Mouse (Mus musculus): ENCODE measurements at regions not wholly inside any gene's neighbourhood (a gene's known extent, or its start where the extent isn't known, plus 50 kb on each side); places are given as distances from the start of the nearest gene placed in this dataset.

GRCm38 (mm10) chr8:125367374-125367773, 202.2 kb downstream of the Sipa1l2 start:
- no peak overlapping the region for H3K4me3 ChIP-seq (ENCODE audit: low read length)
- no peak overlapping the region for H3K4me2 ChIP-seq (replicated peaks; ENCODE audit: low read depth, low read length)
- H3K9me3 ChIP-seq (ENCODE audit: control insufficient read depth, low read length): no peaks in the 10 kb centered on the region
- H3K27me3 ChIP-seq (ENCODE audit: control insufficient read depth, insufficient read depth, low read length): no peaks in the 10 kb centered on the region
- ATAC-seq (ENCODE audit: low FRiP score, low TSS enrichment): no peak
- H3K4me1 ChIP-seq (ENCODE audit: control insufficient read depth, insufficient read depth, low read length): peaks cover 11% of the 10 kb centered on the region
- WGBS: 79% methylated on average over 4 of the region's 4 CpGs
- H3K27ac ChIP-seq (ENCODE audit: low read depth, low read length): no peak overlapping the region
- no peak overlapping the region for H3K9ac ChIP-seq (ENCODE audit: low read depth, low read length)
- H3K36me3 ChIP-seq (ENCODE audit: control insufficient read depth, insufficient read depth, low read length): no peaks in the 10 kb centered on the region

GRCm38 (mm10) chr8:125365004-125365403, 204.6 kb downstream of the Sipa1l2 start:
- H3K9me3 ChIP-seq (ENCODE audit: control insufficient read depth, low read length): peaks cover 5% of the 10 kb centered on the region; the same call in 1 of the 2 replicates
- H3K36me3 ChIP-seq (ENCODE audit: control insufficient read depth, insufficient read depth, low read length): no peaks in the 10 kb centered on the region
- no peak overlapping the region for H3K27ac ChIP-seq (ENCODE audit: low read depth, low read length)
- no peaks in the 10 kb centered on the region for H3K27me3 ChIP-seq (ENCODE audit: control insufficient read depth, insufficient read depth, low read length)
- peaks cover 10% of the 10 kb centered on the region for H3K4me1 ChIP-seq (ENCODE audit: control insufficient read depth, insufficient read depth, low read length)
- no peak overlapping the region for H3K4me3 ChIP-seq (ENCODE audit: low read length)
- 86% methylated on average over 5 of the region's 5 CpGs for WGBS
- no peak overlapping the region for H3K4me2 ChIP-seq (replicated peaks; ENCODE audit: low read depth, low read length)
- H3K9ac ChIP-seq (ENCODE audit: low read depth, low read length): no peak overlapping the region
- ATAC-seq (ENCODE audit: low FRiP score, low TSS enrichment): no peak

GRCm38 (mm10) chr8:125359456-125359855, 210.2 kb downstream of the Sipa1l2 start:
- no peak for ATAC-seq (ENCODE audit: low FRiP score, low TSS enrichment)
- Histone ChIP-seq H3K27me3 (ENCODE audit: control insufficient read depth, insufficient read depth, low read length) (peaks cover 7% of the 10 kb centered on the region; the same call in 1 of the 2 replicates), H3K27ac (ENCODE audit: low read depth, low read length) (no peak overlapping the region), H3K36me3 (ENCODE audit: control insufficient read depth, insufficient read depth, low read length) (no peaks in the 10 kb centered on the region), H3K9me3 (ENCODE audit: control insufficient read depth, low read length) (peaks cover 5% of the 10 kb centered on the region; the same call in 1 of the 2 replicates), H3K4me1 (ENCODE audit: control insufficient read depth, insufficient read depth, low read length) (peaks cover 3% of the 10 kb centered on the region; the same call in 1 of the 2 replicates), H3K9ac (ENCODE audit: low read depth, low read length) (no peak overlapping the region), H3K4me3 (ENCODE audit: low read length) (no peak overlapping the region), H3K4me2 (replicated peaks; ENCODE audit: low read depth, low read length) (no peak overlapping the region)
- WGBS: 92% methylated on average over 2 of the region's 2 CpGs

GRCm38 (mm10) chr8:125357759-125358158, 211.8 kb downstream of the Sipa1l2 start:
- no peak overlapping the region for H3K4me2 ChIP-seq (replicated peaks; ENCODE audit: low read depth, low read length)
- H3K4me3 ChIP-seq (ENCODE audit: low read length): no peak overlapping the region
- WGBS: 88% methylated on average over 3 of the region's 3 CpGs
- H3K27me3 ChIP-seq (ENCODE audit: control insufficient read depth, insufficient read depth, low read length): peaks cover 7% of the 10 kb centered on the region; the same call in 1 of the 2 replicates
- ATAC-seq (ENCODE audit: low FRiP score, low TSS enrichment): no peak
- no peaks in the 10 kb centered on the region for H3K36me3 ChIP-seq (ENCODE audit: control insufficient read depth, insufficient read depth, low read length)
- H3K9ac ChIP-seq (ENCODE audit: low read depth, low read length): no peak overlapping the region
- peaks cover 5% of the 10 kb centered on the region; the same call in 1 of the 2 replicates for H3K9me3 ChIP-seq (ENCODE audit: control insufficient read depth, low read length)
- peaks cover 3% of the 10 kb centered on the region; the same call in 1 of the 2 replicates for H3K4me1 ChIP-seq (ENCODE audit: control insufficient read depth, insufficient read depth, low read length)
- no peak overlapping the region for H3K27ac ChIP-seq (ENCODE audit: low read depth, low read length)

GRCm38 (mm10) chr8:125355059-125355509, 214.5 kb downstream of the Sipa1l2 start:
- Histone ChIP-seq H3K4me3 (ENCODE audit: low read length) (no peak overlapping the region), H3K27me3 (ENCODE audit: control insufficient read depth, insufficient read depth, low read length) (peaks cover 7% of the 10 kb centered on the region; the same call in 1 of the 2 replicates), H3K27ac (ENCODE audit: low read depth, low read length) (no peak overlapping the region), H3K4me1 (ENCODE audit: control insufficient read depth, insufficient read depth, low read length) (peaks cover 3% of the 10 kb centered on the region; the same call in 1 of the 2 replicates), H3K36me3 (ENCODE audit: control insufficient read depth, insufficient read depth, low read length) (no peaks in the 10 kb centered on the region), H3K9me3 (ENCODE audit: control insufficient read depth, low read length) (peaks cover under 1% of the 10 kb centered on the region; the same call in 1 of the 2 replicates), H3K9ac (ENCODE audit: low read depth, low read length) (no peak overlapping the region), H3K4me2 (replicated peaks; ENCODE audit: low read depth, low read length) (no peak overlapping the region)
- ATAC-seq (ENCODE audit: low FRiP score, low TSS enrichment): no peak
- 57% methylated on average over 7 of the region's 7 CpGs for WGBS

GRCm38 (mm10) chr8:125352276-125352675, 217.3 kb downstream of the Sipa1l2 start:
- Histone ChIP-seq H3K27ac (ENCODE audit: low read depth, low read length) (no peak overlapping the region), H3K4me1 (ENCODE audit: control insufficient read depth, insufficient read depth, low read length) (peaks cover 15% of the 10 kb centered on the region), H3K4me2 (replicated peaks; ENCODE audit: low read depth, low read length) (no peak overlapping the region), H3K36me3 (ENCODE audit: control insufficient read depth, insufficient read depth, low read length) (no peaks in the 10 kb centered on the region), H3K9me3 (ENCODE audit: control insufficient read depth, low read length) (no peaks in the 10 kb centered on the region), H3K4me3 (ENCODE audit: low read length) (no peak overlapping the region), H3K27me3 (ENCODE audit: control insufficient read depth, insufficient read depth, low read length) (0 out of 2 replicates have a peak, but pooled peaks cover 3% of the 10 kb centered on the region), H3K9ac (ENCODE audit: low read depth, low read length) (no peak overlapping the region)
- no peak for ATAC-seq (ENCODE audit: low FRiP score, low TSS enrichment)
- 53% methylated on average over 3 of the region's 3 CpGs for WGBS

GRCm38 (mm10) chr8:125351486-125352032, 218.0 kb downstream of the Sipa1l2 start:
- Histone ChIP-seq H3K4me3 (ENCODE audit: low read length) (no peak overlapping the region), H3K4me1 (ENCODE audit: control insufficient read depth, insufficient read depth, low read length) (peaks cover 15% of the 10 kb centered on the region), H3K9me3 (ENCODE audit: control insufficient read depth, low read length) (no peaks in the 10 kb centered on the region), H3K27me3 (ENCODE audit: control insufficient read depth, insufficient read depth, low read length) (0 out of 2 replicates have a peak, but pooled peaks cover 3% of the 10 kb centered on the region), H3K4me2 (replicated peaks; ENCODE audit: low read depth, low read length) (no peak overlapping the region), H3K27ac (ENCODE audit: low read depth, low read length) (no peak overlapping the region), H3K9ac (ENCODE audit: low read depth, low read length) (no peak overlapping the region), H3K36me3 (ENCODE audit: control insufficient read depth, insufficient read depth, low read length) (no peaks in the 10 kb centered on the region)
- WGBS: 76% methylated on average over 8 of the region's 8 CpGs
- ATAC-seq (ENCODE audit: low FRiP score, low TSS enrichment): no peak

- no peak overlapping the region for H3K4me3 ChIP-seq (ENCODE audit: low read length)
- ATAC-seq (ENCODE audit: low FRiP score, low TSS enrichment): peak; percentile 83
- no peak overlapping the region; the same call in 1 of the 2 replicates for H3K27ac ChIP-seq (ENCODE audit: low read depth, low read length)
- H3K9ac ChIP-seq (ENCODE audit: low read depth, low read length): no peak overlapping the region
- peaks cover 11% of the 10 kb centered on the region for H3K4me1 ChIP-seq (ENCODE audit: control insufficient read depth, insufficient read depth, low read length)
- no peaks in the 10 kb centered on the region for H3K36me3 ChIP-seq (ENCODE audit: control insufficient read depth, insufficient read depth, low read length)
- H3K27me3 ChIP-seq (ENCODE audit: control insufficient read depth, insufficient read depth, low read length): no peaks in the 10 kb centered on the region
- WGBS: 6% methylated on average over 7 of the region's 7 CpGs
- no peak overlapping the region for H3K4me2 ChIP-seq (replicated peaks; ENCODE audit: low read depth, low read length)
- H3K9me3 ChIP-seq (ENCODE audit: control insufficient read depth, low read length): no peaks in the 10 kb centered on the region
These were observed 220.2 kb downstream of the Sipa1l2 start for GRCm38 (mm10) chr8:125349290-125350025.

- no peak overlapping the region for H3K4me2 ChIP-seq (replicated peaks; ENCODE audit: low read depth, low read length)
- 78% methylated on average over 8 of the region's 8 CpGs for WGBS
- no peaks in the 10 kb centered on the region for H3K27me3 ChIP-seq (ENCODE audit: control insufficient read depth, insufficient read depth, low read length)
- ATAC-seq (ENCODE audit: low FRiP score, low TSS enrichment): no peak
- no peak overlapping the region for H3K9ac ChIP-seq (ENCODE audit: low read depth, low read length)
- peaks cover 19% of the 10 kb centered on the region for H3K4me1 ChIP-seq (ENCODE audit: control insufficient read depth, insufficient read depth, low read length)
- no peak overlapping the region for H3K27ac ChIP-seq (ENCODE audit: low read depth, low read length)
- no peaks in the 10 kb centered on the region for H3K36me3 ChIP-seq (ENCODE audit: control insufficient read depth, insufficient read depth, low read length)
- no peaks in the 10 kb centered on the region for H3K9me3 ChIP-seq (ENCODE audit: control insufficient read depth, low read length)
- H3K4me3 ChIP-seq (ENCODE audit: low read length): no peak overlapping the region
These were observed 223.4 kb downstream of the Sipa1l2 start for GRCm38 (mm10) chr8:125346182-125346581.

Measured in kidney, embryonic 14.5 days (tissue).